Mouse (Mus musculus) olfactory bulb, adult 2 months (tissue): ENCODE results near the gene Nemf.

ENCODE experiments used
- CTCF ChIP-seq: fragments of 200-500 bp; IDR thresholded peaks from 2 replicates; pipeline ENCODE4 v1.5.1; 2012; ENCODE audit warnings: low read depth, mild to moderate bottlenecking, low read length, moderate library complexity; ENCODE audit not compliant: insufficient read depth
- POLR2A ChIP-seq: fragments of 200-500 bp; IDR thresholded peaks from 2 replicates; pipeline ENCODE4 v1.6.1; 2012; ENCODE audit warnings: mild to moderate bottlenecking, low read depth, low read length, moderate library complexity; ENCODE audit not compliant: insufficient read depth

DNA sequence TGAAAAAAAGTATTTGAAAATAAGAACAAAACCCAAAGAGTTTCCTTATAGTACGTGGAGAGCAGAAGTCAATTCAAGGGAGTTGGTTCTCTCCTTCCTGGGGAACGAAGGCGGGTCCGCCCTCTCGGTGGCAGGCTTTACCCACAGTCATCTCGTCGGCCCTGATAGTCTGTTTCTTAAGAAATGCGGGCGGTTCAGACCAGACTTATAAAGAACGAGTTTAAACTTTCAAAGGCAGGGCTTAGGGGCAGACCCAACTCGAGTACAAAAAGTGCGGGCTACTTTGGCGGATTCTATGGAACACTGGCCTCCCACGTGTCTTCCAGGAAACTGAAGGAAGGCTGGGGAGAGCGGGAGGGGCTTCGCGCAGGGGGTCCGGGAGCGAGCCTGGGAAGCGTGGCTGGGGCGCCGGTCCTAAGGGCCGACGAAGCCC lies 14.5 kb upstream of the Nemf start:
- TF ChIP-seq CTCF (0 out of 2 replicates have a peak, but pooled peaks have one; percentile 20), POLR2A (no peak)
